Mouse (Mus musculus) E14TG2a.4 (cell line): ENCODE results near the gene Evi5.

Experiments used
- CTCF ChIP-seq: conservative IDR thresholded peaks from 2 replicates; pipeline ENCODE4 v1.5.1; 2014; ENCODE audit warnings: low read length
- NANOG ChIP-seq: IDR thresholded peaks from 2 replicates; pipeline ENCODE4 v1.6.1; 2014; ENCODE audit warnings: borderline replicate concordance, low read length, mixed read lengths
- POU5F1 ChIP-seq: IDR thresholded peaks from 2 replicates; pipeline ENCODE4 v1.6.1; 2014; ENCODE audit warnings: low read length, borderline replicate concordance

GRCm38 (mm10) chr5:107908514-107909110 lies 33.7 kb upstream of the Evi5 start:
- TF ChIP-seq CTCF (no peak), POU5F1 (no peak), NANOG (no peak)
